Mouse (Mus musculus): ENCODE measurements around the gene Gm45140. TPM values are rescaled to one million over a fixed set of nuclear protein-coding genes. Genes with fewer than 3 reads are reported as not detected.

The Gm45140 gene
- polyA plus RNA-seq, 2 experiments from 2014 or later = 2.5 to 3.6 TPM

GRCm38 (mm10) chr6:87796251-87796880 is 39.2 kb downstream of the Gm45140 start:
- no peak for ATAC-seq

DNA sequence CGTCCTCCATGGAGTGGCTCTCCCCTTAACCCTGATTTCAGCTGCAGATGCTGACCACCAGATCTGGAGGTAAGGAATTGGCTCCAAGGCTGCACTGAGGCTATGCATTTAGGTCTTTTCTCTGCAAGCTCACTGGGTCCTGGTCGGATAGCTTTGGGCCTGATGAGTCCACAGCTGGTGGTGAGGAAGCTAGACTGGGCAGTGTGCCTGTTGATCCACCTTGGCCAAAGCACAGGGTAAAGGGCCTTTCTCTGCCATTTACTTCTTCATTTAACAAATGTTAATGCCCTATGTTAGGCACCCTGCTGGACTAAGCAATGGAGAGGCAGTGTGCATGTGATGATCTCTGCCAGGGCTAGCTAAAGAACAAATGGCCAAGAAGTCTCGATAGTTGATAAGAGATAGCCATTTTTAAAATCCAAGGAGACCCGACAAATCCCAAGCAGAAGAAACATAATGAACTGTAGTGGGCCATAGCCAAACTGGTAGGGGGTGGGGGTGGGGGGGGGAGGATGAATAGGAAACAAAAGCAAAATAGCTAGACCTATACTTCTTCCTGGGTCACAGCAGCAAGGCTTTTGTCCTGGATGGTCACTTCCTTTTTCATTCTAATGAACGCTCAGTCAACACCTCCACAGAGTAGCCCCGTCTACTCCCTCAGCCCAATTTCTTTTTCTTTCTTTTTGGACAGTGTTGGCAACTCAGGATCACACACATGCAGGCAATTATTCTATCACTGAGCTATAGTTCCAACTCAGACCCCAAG is 40.0 kb downstream of the Gm45140 start:
- ATAC-seq = no peak

- ATAC-seq = no peak
Observed at GRCm38 (mm10) chr6:87793821-87794510, 41.6 kb downstream of the Gm45140 start.

GRCm38 (mm10) chr6:87791826-87792225 is 43.8 kb downstream of the Gm45140 start:
- ATAC-seq = no peak

GRCm38 (mm10) chr6:87790779-87791480 is 44.7 kb downstream of the Gm45140 start:
- ATAC-seq = no peak

DNA sequence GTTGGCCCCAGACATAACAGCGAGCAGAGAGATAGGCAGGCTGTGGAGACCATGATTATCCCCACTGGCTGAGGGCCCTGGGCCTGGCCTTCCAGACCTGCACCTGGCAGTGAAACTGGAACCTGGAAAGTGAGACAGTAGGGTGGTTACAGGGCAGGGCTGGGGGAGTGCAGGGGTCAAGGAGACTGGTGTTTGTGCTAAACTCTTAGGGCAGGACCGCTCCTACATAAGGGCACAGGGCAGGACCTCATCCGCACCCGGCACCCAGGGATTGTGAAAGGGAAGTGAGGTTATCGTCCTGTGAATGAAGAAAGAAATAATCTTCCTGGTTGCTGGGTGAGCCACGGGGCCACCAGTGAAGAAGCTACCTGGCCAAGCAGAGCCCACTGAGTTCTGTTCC is 45.8 kb downstream of the Gm45140 start:
- no peak for ATAC-seq

DNA sequence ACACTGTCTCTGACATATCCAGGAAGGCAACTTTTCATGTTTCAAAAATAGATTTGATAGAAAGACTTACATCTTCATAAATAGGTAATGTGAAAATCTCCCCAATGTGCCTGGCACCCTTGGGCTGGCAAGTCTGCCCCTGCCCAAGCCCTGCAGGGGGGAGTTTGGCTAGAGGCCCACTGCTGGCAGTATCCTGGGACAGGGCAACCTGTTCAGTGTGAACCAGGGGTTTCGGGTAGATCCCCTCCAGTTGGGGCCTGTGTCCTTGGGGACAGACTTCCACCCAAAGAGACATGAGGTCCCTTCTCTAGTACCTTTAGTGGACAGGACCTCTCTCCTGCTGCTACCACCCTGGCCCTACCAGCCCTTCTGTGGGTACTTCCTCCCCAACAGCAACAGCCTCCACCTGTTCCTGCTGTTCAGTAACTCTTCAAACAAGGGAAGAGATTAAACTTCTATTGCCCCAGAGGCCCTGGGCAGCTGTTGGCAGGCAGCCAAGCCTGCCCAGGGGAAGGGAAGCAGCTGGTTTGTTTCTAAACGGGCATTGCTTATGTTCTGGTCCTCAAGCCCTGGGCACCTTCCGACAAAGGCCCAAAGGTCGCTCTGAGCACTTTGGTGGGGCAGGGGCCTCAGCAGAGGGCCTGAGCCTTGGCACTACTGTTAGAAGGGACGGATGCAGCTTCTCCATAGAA is 46.6 kb downstream of the Gm45140 start:
- ATAC-seq = no peak

DNA sequence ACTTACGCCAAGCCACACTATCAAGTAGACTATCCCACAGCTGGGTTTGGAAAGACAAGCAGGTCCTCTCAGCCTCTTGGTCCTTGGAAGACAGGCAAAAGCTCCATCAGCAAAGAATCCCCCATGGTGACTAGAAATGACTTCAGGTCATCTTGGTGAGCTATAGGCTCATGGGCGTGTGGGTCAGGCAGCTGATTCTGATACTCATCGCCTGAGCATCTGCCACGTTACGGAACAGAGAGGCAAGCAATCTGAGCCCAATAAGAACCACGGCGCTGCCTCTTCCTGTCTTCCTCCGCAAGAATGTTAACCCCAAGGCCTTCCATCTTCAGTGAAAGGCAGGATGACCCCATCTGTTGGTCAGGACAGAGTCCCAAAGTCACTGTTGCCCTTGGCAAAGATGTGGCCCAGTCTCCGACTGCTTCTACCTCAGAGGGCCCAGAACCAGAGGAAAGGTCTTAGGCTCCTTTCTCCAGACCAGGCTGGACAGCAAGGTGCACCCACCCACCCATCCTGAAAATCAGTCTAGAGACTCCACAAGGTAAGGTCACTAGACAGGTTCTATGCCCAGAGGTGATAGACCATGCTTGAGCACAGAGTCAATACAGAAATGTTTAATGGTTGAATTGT is 47.2 kb downstream of the Gm45140 start:
- no peak for ATAC-seq

DNA sequence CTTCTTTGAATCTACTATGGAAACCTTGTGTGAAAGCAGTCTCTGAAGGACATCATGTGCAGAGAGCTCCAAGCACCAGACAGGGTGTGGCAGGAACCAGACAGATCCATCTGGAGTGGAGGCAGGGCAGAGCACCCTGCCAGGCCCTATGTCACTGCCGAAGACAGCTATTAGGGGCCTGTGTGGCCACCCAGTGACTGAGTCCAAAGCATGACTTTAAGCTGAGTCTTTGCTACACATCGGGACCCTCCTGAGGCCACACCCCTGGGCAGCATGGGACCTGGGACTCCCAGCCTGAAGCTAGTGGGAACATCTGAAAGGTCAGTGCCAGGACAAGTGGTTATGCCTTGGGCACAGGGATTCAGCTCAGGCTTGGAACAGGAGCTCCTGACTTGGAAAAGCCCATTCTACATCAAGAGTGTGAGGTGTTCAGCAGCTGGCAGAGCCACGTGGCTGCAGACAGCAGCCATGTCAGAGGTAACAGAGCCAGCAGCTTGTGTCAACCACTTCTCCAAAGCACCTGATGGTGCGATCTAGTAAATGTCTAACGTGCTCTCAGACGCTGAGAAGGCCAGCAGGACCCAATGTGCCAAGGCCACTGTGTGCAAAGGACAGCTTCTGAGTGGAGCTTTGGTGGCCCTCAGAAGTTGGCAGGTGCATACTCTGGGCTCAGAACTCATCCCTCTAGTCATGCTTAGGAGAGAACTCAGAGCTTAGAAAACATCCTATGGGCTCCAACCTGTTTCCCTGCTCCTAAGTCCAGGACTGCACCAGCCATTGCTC is 48.3 kb downstream of the Gm45140 start:
- no peak for ATAC-seq

- no peak for ATAC-seq
Observed at GRCm38 (mm10) chr6:87786621-87787020, 49.0 kb downstream of the Gm45140 start.

- no peak for ATAC-seq
Observed at GRCm38 (mm10) chr6:87784033-87784432, 51.6 kb downstream of the Gm45140 start.

DNA sequence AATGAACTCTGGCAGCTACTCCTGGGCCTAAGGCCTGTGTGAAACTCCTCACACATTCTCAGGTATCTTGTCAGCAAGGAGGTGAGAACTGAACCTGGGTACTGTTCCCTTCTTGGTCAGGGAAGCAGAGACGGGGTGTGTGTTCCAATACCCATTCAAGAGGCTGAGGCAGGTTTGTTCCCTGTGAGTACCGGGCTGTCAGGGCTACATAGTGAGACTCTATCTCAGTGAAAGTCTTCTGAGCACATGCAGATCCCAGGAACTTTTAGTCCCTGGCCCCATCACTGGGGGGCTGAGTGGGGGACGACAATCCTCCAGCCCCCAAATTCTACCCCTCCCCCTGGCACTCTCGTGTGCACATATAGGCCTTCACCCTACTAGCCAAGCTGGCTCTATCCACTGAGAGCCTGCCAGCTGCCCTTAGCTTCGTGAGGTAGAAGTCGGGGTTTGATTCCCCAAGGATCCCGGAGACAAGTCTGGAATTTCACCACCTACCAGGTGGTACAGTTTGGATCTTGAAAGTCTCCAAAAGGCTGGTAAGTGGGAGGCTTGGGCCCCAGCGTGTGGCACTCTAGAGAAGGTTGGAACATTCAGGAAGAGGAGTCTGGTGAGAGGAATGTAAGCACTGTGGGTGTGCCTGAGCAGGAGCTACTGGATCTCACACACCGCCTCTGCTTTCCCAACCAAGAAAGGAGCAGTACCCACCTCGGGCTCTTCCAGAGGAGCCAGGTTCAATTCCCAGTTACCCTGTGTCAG is 54.9 kb downstream of the Gm45140 start:
- no peak for ATAC-seq

GRCm38 (mm10) chr6:87779174-87780165 is 56.1 kb downstream of the Gm45140 start:
- no peak for ATAC-seq

GRCm38 (mm10) chr6:87778294-87779173 is 57.1 kb downstream of the Gm45140 start:
- ATAC-seq = no peak

- ATAC-seq = no peak
Observed at GRCm38 (mm10) chr6:87777842-87778241, 57.8 kb downstream of the Gm45140 start, which contains the start of gene Gp9. TSS of gene Gp9 (plus strand) at chr6:87778072.

- ATAC-seq = no peak
Observed at GRCm38 (mm10) chr6:87776663-87777062, 58.9 kb downstream of the Gm45140 start.

DNA sequence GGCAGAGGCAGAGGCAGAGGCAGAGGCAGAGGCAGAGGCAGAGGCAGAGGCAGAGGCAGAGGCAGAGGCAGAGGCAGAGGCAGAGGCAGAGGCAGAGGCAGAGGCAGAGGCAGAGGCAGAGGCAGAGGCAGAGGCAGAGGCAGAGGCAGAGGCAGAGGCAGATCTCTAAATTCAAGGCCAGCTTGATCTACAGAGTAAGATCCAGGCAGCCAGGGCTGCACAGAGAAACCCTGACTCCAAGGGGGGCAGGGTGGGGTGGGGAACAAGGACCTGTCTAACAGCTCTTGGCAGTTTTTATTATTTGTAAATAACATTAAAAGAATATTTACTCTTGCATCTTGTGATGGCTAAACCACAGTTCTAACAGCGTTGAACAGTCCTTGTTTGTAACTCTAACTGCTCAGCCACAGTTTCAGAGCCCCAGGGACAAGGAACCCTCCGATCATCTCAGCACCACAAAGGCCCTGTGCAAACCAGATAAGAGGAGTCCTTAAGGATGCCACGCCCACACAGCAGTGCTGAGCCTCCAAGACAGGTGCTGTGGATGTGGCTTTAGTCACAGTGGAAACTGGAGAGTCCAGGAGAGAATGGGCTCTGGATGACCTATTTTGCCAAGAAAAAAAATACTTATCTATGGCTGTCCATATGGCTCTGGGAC is 59.9 kb downstream of the Gm45140 start:
- no peak for ATAC-seq
